Mouse (Mus musculus) ES-E14 (cell line): ENCODE results near the gene Gins1.

Source experiments
- CHD2 ChIP-seq: IDR thresholded peaks from 2 replicates; pipeline ENCODE4 v1.6.1; 2014; ENCODE audit warnings: mild to moderate bottlenecking, low read depth, low read length, inconsistent platforms
- MAFK ChIP-seq: IDR thresholded peaks from 2 replicates; pipeline ENCODE4 v1.6.1; 2014; ENCODE audit warnings: mild to moderate bottlenecking, low read depth, low read length, inconsistent platforms; ENCODE audit not compliant: insufficient read depth
- ZNF384 ChIP-seq: IDR thresholded peaks from 2 replicates; pipeline ENCODE4 v1.6.1; 2012; ENCODE audit warnings: low read depth, low read length, inconsistent platforms

- no peak for TF ChIP-seq ZNF384
- TF ChIP-seq MAFK = no peak
- no peak for TF ChIP-seq CHD2
Observed at GRCm38 (mm10) chr2:150965951-150966350, 60.8 kb downstream of the Gins1 start.
